18 mouse cellular contexts compared by ENCODE assay signal in the genomic region with DNA sequence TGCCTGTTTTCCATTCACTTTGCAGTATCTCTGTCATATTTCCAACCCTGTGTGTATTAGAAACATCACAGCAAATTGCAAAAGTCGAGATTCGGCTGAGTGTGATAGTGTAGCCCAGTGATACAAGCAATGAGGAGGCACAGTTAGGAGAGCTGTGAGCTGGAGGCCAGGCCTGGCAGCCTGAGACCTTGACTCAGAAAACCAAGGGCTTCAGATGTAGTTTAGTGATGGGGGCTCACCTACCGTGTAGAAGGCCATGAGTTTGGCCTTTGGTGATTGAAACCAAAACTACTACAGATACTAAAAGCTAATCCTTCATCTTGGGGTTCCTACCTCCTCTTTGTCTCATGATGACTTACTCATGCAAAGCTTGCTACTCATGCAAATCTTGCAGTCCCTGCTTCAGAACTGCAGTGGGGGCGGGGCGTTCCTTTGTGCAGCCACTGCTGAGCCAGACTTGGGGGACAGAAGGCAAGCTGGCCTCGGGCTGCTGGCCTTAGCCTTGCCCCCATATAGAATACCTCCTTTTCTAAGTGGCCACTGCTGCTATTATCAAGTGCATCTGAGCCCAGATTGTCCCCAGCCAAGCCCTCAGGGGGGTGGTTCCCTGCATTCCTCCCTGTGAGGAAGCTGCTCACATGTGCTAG.
A peak's percentile ranks its signal among the peaks of the same experiment; 100 is the strongest.
DNase-seq lines count a peak whose midpoint lies in the region; ATAC-seq and TF ChIP-seq lines count a peak whose summit lies in the region.
"Had no signal": no experiment of that assay in that cellular context is flagged by ENCODE, and none has a peak within 500 bp of the region (broad histone marks: within the 10 kb centered on the region; RNA-seq: fewer than 3 reads in every experiment).

No protein-coding gene starts in this region.

- no peaks in the 10 kb centered on the region for H3K36me3 ChIP-seq in forebrain, embryonic 13.5 days (ENCODE audit: poor library complexity, severe bottlenecking)
- no peaks in the 10 kb centered on the region for H3K36me3 ChIP-seq in forebrain, postnatal 0 days (ENCODE audit: insufficient read depth)
- H3K36me3 ChIP-seq in neural tube, embryonic 12.5 days = no peaks in the 10 kb centered on the region
- H3K36me3 ChIP-seq in hindbrain, embryonic 13.5 days = no peaks in the 10 kb centered on the region
- no peaks in the 10 kb centered on the region for H3K36me3 ChIP-seq in splenic B cell, adult 2 months (ENCODE audit: control insufficient read depth, insufficient read depth, low read length, poor library complexity, severe bottlenecking)

- no peak overlapping the region for H3K4me2 ChIP-seq in forebrain, embryonic 13.5 days
- no peak overlapping the region for H3K4me2 ChIP-seq in forebrain, postnatal 0 days (ENCODE audit: low read depth)
- H3K4me2 ChIP-seq in neural tube, embryonic 12.5 days (replicated peaks) = no peak overlapping the region
- H3K4me2 ChIP-seq in hindbrain, embryonic 13.5 days = no peak overlapping the region

- no peak overlapping the region for H3K9ac ChIP-seq in forebrain, embryonic 13.5 days
- no peak overlapping the region for H3K9ac ChIP-seq in forebrain, postnatal 0 days
- H3K9ac ChIP-seq in neural tube, embryonic 12.5 days = no peak overlapping the region
- H3K9ac ChIP-seq in hindbrain, embryonic 13.5 days = no peak overlapping the region

- H3K27ac ChIP-seq in forebrain, embryonic 13.5 days = no peak overlapping the region
- H3K27ac ChIP-seq in forebrain, postnatal 0 days (ENCODE audit: low read depth, low read length) = no peak overlapping the region
- no peak overlapping the region for H3K27ac ChIP-seq in neural tube, embryonic 12.5 days
- H3K27ac ChIP-seq in hindbrain, embryonic 13.5 days = no peak overlapping the region

- no peaks in the 10 kb centered on the region for H3K9me3 ChIP-seq in forebrain, embryonic 13.5 days (replicated peaks)
- no peaks in the 10 kb centered on the region for H3K9me3 ChIP-seq in forebrain, postnatal 0 days (ENCODE audit: low read length)
- no peaks in the 10 kb centered on the region for H3K9me3 ChIP-seq in neural tube, embryonic 12.5 days
- H3K9me3 ChIP-seq in hindbrain, embryonic 13.5 days = no peaks in the 10 kb centered on the region

- 0 out of 2 replicates have a peak, but pooled peaks cover 7% of the 10 kb centered on the region for H3K4me1 ChIP-seq in forebrain, embryonic 13.5 days
- no peaks in the 10 kb centered on the region for H3K4me1 ChIP-seq in forebrain, postnatal 0 days (ENCODE audit: insufficient read depth)
- H3K4me1 ChIP-seq in neural tube, embryonic 12.5 days = peaks cover 8% of the 10 kb centered on the region
- H3K4me1 ChIP-seq in hindbrain, embryonic 13.5 days (replicated peaks) = peaks cover 8% of the 10 kb centered on the region; the same call in 1 of the 2 replicates

- no peak for TF ChIP-seq CTCF in forebrain, postnatal 0 days (IDR thresholded peaks at IDR 0.05; ENCODE audit: low read depth)

- no peak for DNase-seq in forebrain, postnatal 0 days
- no peak for DNase-seq in neural tube, embryonic 10.5 days (ENCODE audit: extremely low spot score, low spot score)
- DNase-seq in splenic B cell, adult 2 months (ENCODE audit: low read depth, low spot score) = peak; percentile 59
- no peak for DNase-seq in thymus, postnatal 0 days (ENCODE audit: low spot score)
- DNase-seq: cerebellum, adult 11 months; cerebellum, postnatal 36 days; heart, postnatal 14 days; kidney, postnatal 4 days; layer of hippocampus, postnatal 36 days; lung, adult 18-20 months; right cerebral cortex, adult 18-20 months; thymus, adult 18-20 months had no signal

- 0 out of 2 replicates have a peak, but pooled peaks have one; percentile 36 for ATAC-seq in forebrain, embryonic 13.5 days
- ATAC-seq in forebrain, postnatal 0 days = no peak
- ATAC-seq in neural tube, embryonic 12.5 days (ENCODE audit: low FRiP score, low read depth) = peak; percentile 56; the same call in 1 of the 2 replicates
- peak; percentile 59; the same call in 1 of the 2 replicates for ATAC-seq in hindbrain, embryonic 13.5 days (ENCODE audit: low FRiP score)
- no peak for ATAC-seq in cerebellum, adult (ENCODE audit: insufficient number of reproducible peaks, low FRiP score, low TSS enrichment)
- ATAC-seq: CD4-positive, CD25-positive, alpha-beta regulatory T cell, adult 4 months; intestine, embryonic 16.5 days had no signal

- H3K27me3 ChIP-seq in forebrain, embryonic 13.5 days = no peaks in the 10 kb centered on the region
- H3K27me3 ChIP-seq in forebrain, postnatal 0 days (ENCODE audit: insufficient read depth, low read length) = no peaks in the 10 kb centered on the region
- H3K27me3 ChIP-seq in neural tube, embryonic 12.5 days (replicated peaks) = no peaks in the 10 kb centered on the region
- no peaks in the 10 kb centered on the region for H3K27me3 ChIP-seq in hindbrain, embryonic 13.5 days
- H3K27me3 ChIP-seq in splenic B cell, adult 2 months (ENCODE audit: control insufficient read depth, insufficient read depth, low read length, poor library complexity, severe bottlenecking) = no peaks in the 10 kb centered on the region

- no peak overlapping the region for H3K4me3 ChIP-seq in forebrain, embryonic 13.5 days
- H3K4me3 ChIP-seq in forebrain, postnatal 0 days (ENCODE audit: low read depth, low read length) = no peak overlapping the region
- no peak overlapping the region for H3K4me3 ChIP-seq in neural tube, embryonic 12.5 days
- no peak overlapping the region for H3K4me3 ChIP-seq in hindbrain, embryonic 13.5 days

- WGBS in forebrain, embryonic 13.5 days = 56% methylated on average over 6 of the region's 6 CpGs
- WGBS in forebrain, postnatal 0 days = 63% methylated on average over 6 of the region's 6 CpGs
- 70% methylated on average over 6 of the region's 6 CpGs for WGBS in neural tube, embryonic 12.5 days
- WGBS in hindbrain, embryonic 13.5 days = 62% methylated on average over 6 of the region's 6 CpGs

Comparison
In these comparisons a context has a peak if more than half of its experiments do, and no peak if none do; other contexts are left out.
1. ATAC-seq: peak in forebrain, embryonic 13.5 days (single experiment), neural tube, embryonic 12.5 days (single experiment) and hindbrain, embryonic 13.5 days (single experiment); none in forebrain, postnatal 0 days (single experiment) and cerebellum, adult (single experiment).